Mouse (Mus musculus) naive thymus-derived CD4-positive, alpha-beta T cell, adult 2 months (primary cell): ENCODE data around the gene Sun2.

Source experiments
- DNase-seq: peaks from one replicate; pipeline ENCODE4 v3.0.0-alpha.2; 2011; ENCODE audit warnings: low read depth

The Sun2 gene

DNA sequence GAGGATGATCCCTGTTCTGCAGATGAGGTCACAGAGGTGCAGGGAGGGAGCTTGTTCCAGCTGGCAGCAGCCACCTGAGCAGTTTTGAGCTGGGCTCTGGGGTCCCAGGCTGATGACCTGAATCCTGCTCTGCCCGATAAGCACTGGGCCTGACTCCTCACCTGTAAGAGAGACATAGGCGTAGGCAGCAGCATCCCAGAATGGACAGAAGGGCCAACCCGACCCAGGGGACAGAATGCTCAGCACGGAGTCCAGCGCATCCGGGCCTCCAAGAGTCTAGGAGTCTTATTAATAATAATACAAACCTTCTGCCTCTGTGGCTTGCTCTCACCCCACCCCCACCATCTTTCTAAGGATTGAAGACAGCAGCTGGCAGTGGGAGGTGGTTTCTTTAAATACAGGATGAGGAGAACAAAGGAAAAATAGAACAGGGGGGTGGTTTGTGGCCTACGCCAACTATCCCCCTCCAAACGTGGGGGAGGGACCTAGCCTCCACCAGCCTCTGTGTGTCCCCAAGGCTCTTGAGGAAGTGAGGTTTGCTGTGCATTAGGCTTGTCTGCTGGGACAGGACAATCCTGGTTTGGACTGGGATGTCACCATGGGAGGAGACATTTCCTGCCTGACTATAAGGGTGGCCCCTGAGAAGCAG is 13.8 kb upstream of the Sun2 start:
- DNase-seq = no peak

DNA sequence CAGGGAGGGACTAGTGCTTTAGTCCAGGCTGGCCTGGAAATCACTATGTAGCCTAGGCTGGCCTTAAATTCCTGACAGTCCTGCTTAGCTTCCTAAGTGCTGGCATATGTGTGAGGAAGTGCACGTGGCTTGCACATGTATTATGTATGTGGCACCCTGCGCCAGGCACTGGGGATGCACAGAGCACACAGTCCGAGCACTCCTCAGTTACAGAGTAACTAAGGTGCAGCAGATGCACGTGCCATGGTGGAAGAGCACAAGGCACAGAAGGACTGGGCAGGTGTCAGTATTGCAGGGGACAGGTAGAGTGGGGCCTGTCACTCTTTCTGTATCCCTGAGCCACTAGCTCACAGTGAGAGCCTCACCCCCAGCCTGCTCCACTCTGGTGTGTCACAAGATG is 12.8 kb upstream of the Sun2 start:
- no peak for DNase-seq

GRCm38 (mm10) chr15:79753873-79754272 is 11.5 kb upstream of the Sun2 start:
- DNase-seq = peak; percentile 3

- DNase-seq = no peak
Observed at GRCm38 (mm10) chr15:79753420-79753752, 11.1 kb upstream of the Sun2 start.

DNA sequence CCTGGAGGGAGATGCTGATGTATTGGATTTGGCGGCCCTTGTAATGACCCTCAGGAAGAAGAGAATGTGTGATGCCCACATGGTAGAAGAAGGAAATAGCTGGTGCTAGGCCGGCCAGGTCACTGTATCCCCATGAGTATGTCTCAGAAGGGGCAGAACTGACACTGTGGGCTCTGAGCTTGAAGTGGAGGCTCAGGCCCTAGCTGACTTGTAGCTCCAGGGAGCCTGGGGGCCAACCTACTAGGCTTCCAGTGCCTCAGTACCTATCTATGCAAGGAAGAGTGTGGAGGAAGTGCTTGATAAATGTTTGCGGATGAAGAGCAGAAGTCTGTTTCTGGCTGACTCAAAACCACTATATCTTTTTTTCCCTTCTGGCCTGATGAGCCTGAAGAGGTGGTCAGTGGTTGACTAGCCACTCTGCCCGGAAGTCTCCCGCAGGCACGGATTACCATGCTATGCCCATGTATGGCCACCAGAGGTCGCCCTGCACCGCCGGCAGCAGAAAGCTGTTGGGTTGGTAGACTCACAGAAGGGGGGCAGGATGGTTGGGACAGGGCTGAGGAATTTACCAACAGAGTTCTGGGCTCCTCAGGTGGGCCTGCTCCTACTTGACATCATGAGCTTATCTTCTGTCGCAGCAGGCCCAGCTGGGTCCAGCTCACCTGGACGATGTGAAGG is 10.5 kb upstream of the Sun2 start:
- peak; percentile 82 for DNase-seq

GRCm38 (mm10) chr15:79751772-79752171 is 9.4 kb upstream of the Sun2 start:
- DNase-seq = peak; percentile 55

- DNase-seq = no peak
Observed at GRCm38 (mm10) chr15:79750266-79750665, 7.9 kb upstream of the Sun2 start.

GRCm38 (mm10) chr15:79749162-79749561 is 6.8 kb upstream of the Sun2 start:
- peak; percentile 10 for DNase-seq

GRCm38 (mm10) chr15:79747998-79748397 is 5.7 kb upstream of the Sun2 start:
- DNase-seq = peak; percentile 44

- DNase-seq = no peak
Observed at GRCm38 (mm10) chr15:79745883-79746282, 3.5 kb upstream of the Sun2 start.

DNA sequence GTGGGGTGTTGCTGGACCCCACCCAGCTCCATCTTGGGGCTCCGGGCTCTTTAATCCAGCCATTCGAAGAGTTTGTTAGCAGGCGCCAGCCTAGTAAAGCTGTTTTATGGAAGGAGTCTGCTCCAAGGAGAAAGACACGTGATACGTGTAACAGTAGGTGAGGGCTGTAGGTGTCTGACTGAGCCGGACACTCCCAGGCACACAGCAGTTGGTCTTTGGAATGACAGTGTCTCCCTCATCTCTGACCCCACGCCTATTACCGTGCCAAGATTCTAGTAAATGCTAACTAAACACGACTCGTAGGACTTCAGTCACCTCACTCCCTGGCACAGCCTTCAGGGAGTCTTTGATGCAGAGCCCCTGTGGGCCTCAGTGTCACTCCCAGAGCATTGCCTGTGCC is 3.0 kb upstream of the Sun2 start:
- no peak for DNase-seq

DNA sequence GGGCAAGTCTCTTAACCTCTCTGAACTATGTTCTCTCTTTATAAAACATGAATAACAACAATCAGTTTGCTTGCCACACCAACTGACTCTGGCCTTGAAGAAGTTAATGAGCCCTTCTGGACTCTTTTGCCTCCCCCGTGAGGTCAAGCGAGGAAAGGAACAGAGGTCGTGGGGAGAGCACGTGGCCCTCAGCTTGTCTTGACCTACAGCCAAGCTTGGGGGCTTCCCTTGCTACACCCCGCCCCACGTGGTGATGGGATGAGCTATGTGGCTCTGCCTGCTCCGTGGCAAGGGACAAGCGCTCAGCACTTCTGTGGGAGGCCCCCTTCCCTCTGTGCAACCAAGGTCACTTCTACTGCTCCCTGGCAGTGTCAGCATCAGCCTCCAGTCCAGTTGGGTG is 2.4 kb upstream of the Sun2 start:
- no peak for DNase-seq

- no peak for DNase-seq
Observed at GRCm38 (mm10) chr15:79744001-79744400, 1.7 kb upstream of the Sun2 start.

DNA sequence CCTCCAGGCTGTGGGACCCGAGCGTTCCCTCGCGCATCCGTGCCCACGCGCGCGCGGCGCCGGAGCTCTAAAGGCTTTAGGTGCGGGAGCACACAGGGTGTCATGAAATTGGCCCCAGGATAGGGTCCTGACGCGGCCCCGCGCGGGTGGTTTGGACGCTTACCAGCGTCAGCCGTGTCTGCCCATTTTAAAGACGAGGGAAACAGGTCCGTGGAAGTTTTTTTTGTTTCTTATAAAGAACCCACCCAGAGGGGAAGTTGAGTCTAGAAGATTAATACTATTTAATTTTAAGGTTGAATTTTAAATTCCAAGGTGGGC is 329 bp upstream of the Sun2 start:
- DNase-seq = no peak

DNA sequence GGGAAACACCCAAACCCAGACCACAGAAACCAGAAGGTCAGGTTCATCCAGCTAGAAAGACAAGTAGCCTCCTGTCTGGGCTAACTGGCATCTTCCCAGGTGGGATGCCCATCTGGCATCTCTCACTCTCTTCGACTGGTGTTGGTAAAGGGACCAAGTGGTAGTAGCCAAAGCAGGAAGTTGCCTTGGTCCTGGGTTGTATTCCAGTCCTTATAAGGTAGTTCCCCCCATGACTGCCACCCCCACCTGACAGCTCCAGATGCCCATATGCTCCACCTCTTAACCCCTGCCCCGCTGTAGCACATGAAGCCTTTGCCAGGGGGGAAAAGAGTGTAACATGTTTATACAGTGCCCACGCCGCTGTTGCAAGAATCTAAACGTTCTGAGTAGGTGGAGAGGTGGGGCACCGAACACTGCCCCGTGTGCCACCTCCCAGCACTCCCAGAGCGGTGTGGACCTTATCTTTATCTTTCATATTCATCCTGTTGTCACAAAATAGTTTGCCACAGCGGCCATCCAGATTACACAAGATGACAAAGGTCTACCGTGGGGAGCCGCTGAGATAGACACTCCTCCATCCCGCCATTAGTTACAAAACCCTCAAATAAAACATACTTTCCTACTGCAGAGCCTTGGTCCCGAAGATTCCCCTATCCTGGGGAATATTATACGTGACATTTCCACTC is 1.0 kb downstream of the Sun2 start:
- DNase-seq = peak; percentile 81

DNA sequence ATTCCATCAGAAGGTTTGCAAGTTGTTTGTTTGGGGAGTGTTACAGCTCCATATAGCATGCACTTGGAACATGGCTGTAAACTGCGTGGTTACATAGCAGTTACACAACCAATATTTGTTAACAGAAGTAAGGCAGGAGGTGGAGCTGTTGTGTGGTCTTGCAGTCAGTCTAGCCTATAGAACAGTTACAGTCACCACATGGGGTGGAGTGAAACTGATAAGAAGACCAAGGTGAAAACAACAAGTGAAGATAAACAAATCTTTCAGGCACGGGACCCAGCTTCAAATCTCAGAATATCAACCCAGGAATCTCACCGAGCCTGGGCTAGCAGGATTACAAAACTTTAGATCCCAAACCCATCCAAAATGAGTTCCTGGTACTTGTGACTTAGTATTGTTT is 1.6 kb downstream of the Sun2 start:
- peak; percentile 56 for DNase-seq

GRCm38 (mm10) chr15:79734311-79734710 is 8.0 kb downstream of the Sun2 start:
- no peak for DNase-seq

- DNase-seq = no peak
Observed at GRCm38 (mm10) chr15:79733640-79734039, 8.7 kb downstream of the Sun2 start.

DNA sequence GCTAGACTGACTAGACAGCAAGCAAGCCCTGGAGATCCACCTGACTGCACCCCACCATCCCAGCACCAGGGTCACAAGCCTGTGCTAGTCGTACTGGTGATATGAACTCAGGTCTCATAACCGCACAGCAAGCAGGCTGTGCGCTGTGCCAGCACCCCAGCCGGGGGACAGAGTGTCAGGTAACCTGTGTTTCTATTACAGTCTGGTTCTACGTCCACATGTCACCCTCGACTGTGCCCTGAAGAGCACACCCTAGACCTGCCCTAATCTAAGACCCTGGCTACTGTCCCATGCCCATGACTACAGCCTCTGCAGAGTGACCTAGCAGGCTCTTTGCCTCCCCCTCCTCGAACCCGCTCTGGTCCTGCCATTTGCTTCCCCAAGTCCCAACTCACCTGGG is 9.1 kb downstream of the Sun2 start:
- DNase-seq = no peak

- DNase-seq = no peak
Observed at GRCm38 (mm10) chr15:79731554-79731953, 10.8 kb downstream of the Sun2 start.

DNA sequence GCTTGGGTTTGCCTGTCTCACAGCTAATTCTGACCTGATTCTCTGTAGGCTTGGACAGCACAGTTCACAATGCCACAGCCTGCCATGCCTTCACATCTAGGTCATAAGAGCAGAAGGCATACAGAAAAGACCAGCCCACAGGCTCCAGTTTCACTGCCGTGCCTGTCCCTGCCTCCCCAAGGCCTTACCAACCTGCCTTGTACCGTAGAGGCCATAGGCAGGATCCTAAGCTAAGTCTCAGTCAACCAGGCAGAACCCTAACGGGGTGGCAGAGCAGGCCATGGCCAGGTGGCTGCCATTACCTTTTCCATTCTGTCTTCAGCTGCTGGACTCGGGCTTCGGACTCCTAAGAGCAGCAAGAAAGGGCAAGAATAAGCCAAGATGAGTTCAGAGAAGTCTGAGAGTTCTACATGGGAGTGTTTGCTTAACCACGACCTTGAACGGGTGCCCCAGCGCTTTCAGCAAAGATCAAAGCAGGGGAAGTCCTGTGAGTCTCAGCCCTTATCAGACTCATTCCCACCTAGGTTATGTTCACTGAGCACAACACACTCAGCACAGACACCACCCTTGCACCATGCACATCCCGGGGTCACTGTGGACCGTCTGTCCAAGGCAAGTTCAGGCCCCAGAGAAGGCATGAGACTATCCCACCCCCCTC is 13.5 kb downstream of the Sun2 start:
- DNase-seq = peak; percentile 76

GRCm38 (mm10) chr15:79728311-79728710 is 14.0 kb downstream of the Sun2 start:
- no peak for DNase-seq

DNA sequence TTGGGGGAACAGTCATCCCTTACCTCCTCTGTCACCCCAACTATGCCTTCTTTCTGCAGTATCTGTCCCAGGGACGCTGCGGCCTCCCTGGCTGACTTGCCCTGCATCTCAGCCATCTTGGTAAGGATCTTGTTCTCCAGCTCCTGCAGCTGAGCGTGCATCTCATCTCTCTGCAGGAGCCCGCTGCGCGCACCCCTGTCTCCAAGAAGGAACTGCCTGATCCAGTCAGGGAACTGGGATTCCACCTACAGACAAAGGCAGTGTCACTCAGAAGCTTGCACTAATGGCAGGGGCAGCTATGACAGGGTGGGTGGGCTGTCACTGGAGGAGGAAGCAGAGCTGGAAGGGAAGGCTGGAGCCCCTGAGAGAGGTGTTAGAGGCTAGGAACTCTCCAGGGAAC is 14.5 kb downstream of the Sun2 start:
- no peak for DNase-seq
